Mouse (Mus musculus): ENCODE measurements around the gene Reln. TPM values are rescaled to one million over a fixed set of nuclear protein-coding genes. Genes with fewer than 3 reads are reported as not detected.

Gene Reln
- polyA plus RNA-seq (2012; rRNA removed): 7.3 and 8.6 TPM in 2 replicates

GRCm38 (mm10) chr5:22344556-22344975 is at the start of gene Reln:
TSS of gene Reln (minus strand) at chr5:22344702.

GRCm38 (mm10) chr5:21865346-21866107 is 479.0 kb downstream of the Reln start, which contains the start of gene Slc26a5:
TSS of gene Slc26a5 (minus strand) at chr5:21865604.

Other genes with a start within 250 kb of the Reln start
- gene Orc5, start 205.7 kb upstream of the Reln start, polyA plus RNA-seq (2012; rRNA removed): 1.4 TPM in 2 replicates